Mouse (Mus musculus) frontal cortex, postnatal 14 days (tissue): ENCODE measurements around the gene Gm21746.
"Not testable (repeated sequence)": the region's sequence is repeated elsewhere in the genome, so short reads cannot be mapped to it uniquely, and the experiment has no call there.

Experiments used
- DNase-seq, 2 experiments: peaks; one replicate each; pipeline ENCODE4 v3.0.0; 2022; ENCODE audit warnings: low spot score in 2 of 2

Gene Gm21746

DNA sequence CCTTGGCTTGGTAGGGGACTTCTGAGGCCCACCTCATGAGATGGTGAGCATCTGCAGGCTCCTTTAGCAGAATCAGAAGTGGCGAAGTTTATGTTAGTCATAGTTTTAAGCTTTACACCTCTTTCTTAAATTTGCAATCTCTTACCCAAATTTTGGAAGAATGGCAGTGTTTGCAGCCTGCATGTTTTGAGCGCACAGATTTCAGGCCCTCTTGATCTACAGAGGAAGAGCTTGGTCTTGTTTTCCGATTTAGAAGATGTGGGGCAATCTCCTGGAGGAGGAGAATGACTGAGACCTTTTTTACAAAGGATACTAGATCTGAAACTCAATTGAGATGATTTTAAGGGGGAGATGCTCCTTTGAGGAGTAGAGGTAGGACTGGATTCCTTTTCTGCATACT is at the start of gene Gm21746:
TSS of gene Gm21746 (minus strand) at position 101 of the 400 bp plus-strand sequence.
- DNase-seq = not testable (repeated sequence)

DNA sequence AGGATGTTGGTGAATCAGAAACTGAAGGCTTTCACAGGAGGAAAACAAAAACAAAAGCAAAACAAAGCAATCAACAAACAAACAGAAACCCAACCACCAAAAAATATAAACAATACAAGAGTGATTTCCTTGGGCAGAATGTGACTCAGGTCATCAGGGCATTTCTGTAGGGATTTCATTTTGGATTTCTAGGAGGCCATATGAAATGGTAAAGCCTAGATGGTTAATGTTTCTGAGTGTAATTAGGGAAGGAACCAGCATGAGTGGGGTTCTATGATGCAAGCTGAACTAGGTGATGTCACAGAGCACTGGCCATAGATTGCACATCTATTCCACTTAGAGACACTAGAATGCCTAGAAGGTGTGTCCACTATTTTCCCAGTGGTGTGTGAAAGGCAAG is 29.0 kb upstream of the Gm21746 start, which contains the start of gene Gm20873:
TSS of gene Gm20873 (plus strand) at position 301 of the 400 bp plus-strand sequence.
- not testable (repeated sequence) for DNase-seq
